Mouse (Mus musculus) lung, postnatal 0 days (tissue): ENCODE measurements around the gene 9930111J21Rik2. TPM values are rescaled to one million over a fixed set of nuclear protein-coding genes. Genes with fewer than 3 reads are reported as not detected.

Experiments
- ATAC-seq: fragments of 200-750 bp; cut with Nextera tagmentation; 2 replicates; pipeline ENCODE4 v1.8.0; 2017; ENCODE audit warnings: moderate library complexity
- DNase-seq: peaks from one replicate; pipeline ENCODE4 v3.0.0-alpha.2; 2016; ENCODE audit warnings: low spot score
- H3K27ac ChIP-seq: fragments of 300-500 bp; sonication (generic); 2 replicates; pipeline ENCODE4 v1.5.1; 2014; ENCODE audit warnings: antibody characterized with exemption, mild to moderate bottlenecking, low read length, mixed read lengths
- H3K27me3 ChIP-seq: fragments of 300-500 bp; sonication (generic); replicated peaks from 2 replicates; pipeline ENCODE4 v1.6.1; 2014; ENCODE audit warnings: low read length, mixed read lengths; ENCODE audit not compliant: insufficient read depth
- H3K36me3 ChIP-seq: fragments of 300-500 bp; sonication (generic); 2 replicates; pipeline ENCODE4 v1.6.1; 2014; ENCODE audit warnings: low read length, mixed read lengths; ENCODE audit not compliant: insufficient read depth
- H3K4me1 ChIP-seq: fragments of 300-500 bp; sonication (generic); 2 replicates; pipeline ENCODE4 v1.6.1; 2014; ENCODE audit warnings: antibody characterized with exemption, low read depth, low read length, mixed read lengths; ENCODE audit not compliant: insufficient read depth
- H3K4me2 ChIP-seq: fragments of 300-500 bp; sonication (generic); replicated peaks from 2 replicates; pipeline ENCODE4 v1.6.1; 2014; ENCODE audit warnings: low read depth, mild to moderate bottlenecking, low read length, moderate library complexity, mixed read lengths
- H3K4me3 ChIP-seq: fragments of 300-500 bp; sonication (generic); 2 replicates; pipeline ENCODE4 v1.5.1; 2014; ENCODE audit warnings: low read depth, low read length
- H3K9ac ChIP-seq: fragments of 300-500 bp; sonication (generic); replicated peaks from 2 replicates; pipeline ENCODE4 v1.6.1; 2014; ENCODE audit warnings: low read depth, mild to moderate bottlenecking
- H3K9me3 ChIP-seq: fragments of 300-500 bp; sonication (generic); 2 replicates; pipeline ENCODE4 v1.6.1; 2016; ENCODE audit warnings: low read length, mixed read lengths
- CTCF ChIP-seq: IDR thresholded peaks from 2 replicates; pipeline ENCODE4 v1.5.1; 2016; ENCODE audit warnings: antibody characterized with exemption, mild to moderate bottlenecking
- EP300 ChIP-seq: IDR thresholded peaks from 2 replicates; pipeline ENCODE4 v1.6.1; 2016; ENCODE audit warnings: antibody characterized with exemption, mild to moderate bottlenecking, control low read depth
- WGBS: fragments of 180-500 bp; shearing (Covaris S2); extraction: QIAGEN DNeasy Blood & Tissue Kit; methylation state at CpG from one replicate; pipeline ENCODE4 v1.1.7; 2014; 5-methylcytosine and 5-hydroxymethylcytosine counted together
- polyA plus RNA-seq: library from polyadenylated mRNA; unstranded; fragments of >200 nt; fragmentation: Nextera tagmentation; extraction: Ambion mirVana; gene quantifications from 2 replicates; pipeline ENCODE4 v1.2.1, GENCODE M21; 2015

9930111J21Rik2 gene
- polyA plus RNA-seq, 1 experiment from 2014 or later: 1.8 TPM

DNA sequence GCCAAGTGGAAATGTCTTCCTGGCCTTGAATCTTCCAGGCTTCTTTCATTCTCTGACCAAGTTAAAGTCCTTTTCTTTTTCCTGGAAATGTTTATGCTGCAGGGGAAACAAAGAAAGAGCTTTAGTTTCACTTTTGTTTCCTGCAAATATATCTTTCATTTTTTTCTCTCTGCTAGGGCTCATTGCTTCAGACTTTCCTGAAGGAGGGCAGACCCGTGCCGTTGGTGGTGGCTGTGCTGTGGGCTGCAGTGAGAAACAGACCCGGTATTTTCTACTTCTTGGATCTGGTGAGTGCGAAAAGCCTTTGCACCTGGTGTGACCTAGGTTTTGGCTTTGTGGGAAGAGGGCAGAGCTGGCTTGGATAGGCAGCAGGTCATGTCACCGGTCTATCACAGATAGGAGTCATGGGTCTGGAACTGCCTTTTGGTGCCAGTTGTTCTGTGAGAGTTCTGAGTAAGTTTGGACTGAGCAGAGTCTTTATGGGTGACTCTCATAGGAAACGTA lies 35.9 kb upstream of the 9930111J21Rik2 start:
- peak overlapping the region; percentile 23; the same call in 1 of the 2 replicates for H3K9ac ChIP-seq
- peaks cover 10% of the 10 kb centered on the region; the same call in 1 of the 2 replicates for H3K4me1 ChIP-seq
- no peaks in the 10 kb centered on the region for H3K27me3 ChIP-seq
- WGBS: 58% methylated on average over 6 of the region's 6 CpGs
- no peaks in the 10 kb centered on the region for H3K36me3 ChIP-seq
- H3K27ac ChIP-seq: peak overlapping the region; percentile 63
- peak overlapping the region; percentile 19; the same call in 1 of the 2 replicates for H3K4me3 ChIP-seq
- DNase-seq (peak; percentile 41), ATAC-seq (no peak)
- no peaks in the 10 kb centered on the region for H3K9me3 ChIP-seq
- peak overlapping the region; percentile 46 for H3K4me2 ChIP-seq
- no peak for TF ChIP-seq CTCF
- TF ChIP-seq EP300: no peak

DNA sequence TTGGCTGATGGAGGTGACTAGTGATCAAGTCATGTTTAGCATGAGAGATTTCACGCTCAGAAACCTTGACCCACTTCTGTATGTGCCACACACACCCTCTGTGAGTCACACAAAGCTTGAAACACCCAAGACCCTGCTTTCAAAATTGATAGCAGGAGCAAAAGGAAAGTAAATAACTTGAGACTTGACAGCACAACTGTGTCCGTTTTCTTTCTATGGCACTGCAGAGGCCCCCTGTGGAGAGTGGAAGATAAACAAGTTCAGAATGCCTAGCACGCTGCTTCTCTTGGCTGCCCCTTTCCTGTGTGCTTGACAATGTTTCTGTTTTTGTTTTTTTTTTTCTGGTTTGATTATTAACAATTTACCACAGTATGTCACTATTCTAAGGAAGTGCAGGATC lies 33.8 kb upstream of the 9930111J21Rik2 start:
- Histone ChIP-seq H3K36me3 (no peaks in the 10 kb centered on the region), H3K4me1 (peaks cover 10% of the 10 kb centered on the region; the same call in 1 of the 2 replicates), H3K9ac (no peak overlapping the region), H3K27me3 (no peaks in the 10 kb centered on the region), H3K4me3 (no peak overlapping the region), H3K4me2 (no peak overlapping the region), H3K27ac (no peak overlapping the region), H3K9me3 (no peaks in the 10 kb centered on the region)
- TF ChIP-seq EP300 (peak; percentile 44; the same call in 1 of the 2 replicates), CTCF (peak; percentile 58)
- ATAC-seq: peak; percentile 44; the same call in 1 of the 2 replicates
- peak; percentile 50 for DNase-seq
- 19% methylated on average over 3 of the region's 3 CpGs for WGBS

DNA sequence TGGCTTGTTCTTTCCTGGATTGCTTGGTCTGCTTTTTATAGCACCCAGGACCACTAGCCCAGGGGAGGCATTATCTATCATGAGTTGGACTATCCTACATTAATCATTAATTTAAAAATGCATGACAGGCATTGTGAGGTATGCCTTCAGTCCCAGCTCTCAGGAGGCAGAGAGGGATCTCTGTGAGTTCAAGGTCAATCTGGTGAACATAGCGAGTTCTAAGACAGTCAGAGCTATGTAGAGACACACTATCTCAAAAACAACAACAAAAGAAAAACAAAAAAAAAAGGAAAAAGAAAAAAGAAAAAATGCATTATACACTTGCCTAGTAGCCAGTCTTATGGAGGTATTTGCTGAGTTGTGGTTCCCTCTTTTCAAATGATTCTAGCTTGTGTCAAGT lies 33.3 kb upstream of the 9930111J21Rik2 start:
- Histone ChIP-seq H3K27me3 (no peaks in the 10 kb centered on the region), H3K4me1 (peaks cover 10% of the 10 kb centered on the region; the same call in 1 of the 2 replicates), H3K36me3 (no peaks in the 10 kb centered on the region), H3K27ac (no peak overlapping the region), H3K9ac (no peak overlapping the region), H3K4me3 (no peak overlapping the region), H3K9me3 (no peaks in the 10 kb centered on the region), H3K4me2 (no peak overlapping the region)
- WGBS: 80% methylated on average over 1 of the region's 1 CpGs
- ATAC-seq: no peak
- DNase-seq: no peak
- TF ChIP-seq CTCF (no peak), EP300 (no peak)

DNA sequence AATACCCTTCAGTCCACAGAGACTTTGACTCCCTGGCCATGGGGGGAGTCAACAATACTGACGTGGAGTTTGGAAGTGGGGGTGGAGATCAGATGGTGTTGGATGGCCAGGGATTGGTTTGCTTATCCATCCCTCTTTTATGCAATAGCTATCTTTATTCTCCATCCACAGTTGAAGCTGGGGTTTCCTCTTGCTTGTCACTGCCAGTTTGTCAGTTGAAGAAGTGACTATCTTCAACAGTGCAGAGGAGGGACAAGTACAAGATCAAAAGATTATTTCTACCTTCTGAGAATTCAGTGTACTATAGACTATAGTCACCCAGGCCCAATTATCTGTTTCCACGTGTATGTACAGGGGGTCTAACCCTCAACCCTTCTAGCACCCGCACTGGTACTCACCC lies 32.8 kb upstream of the 9930111J21Rik2 start:
- H3K9ac ChIP-seq: no peak overlapping the region
- peaks cover 10% of the 10 kb centered on the region; the same call in 1 of the 2 replicates for H3K4me1 ChIP-seq
- H3K4me3 ChIP-seq: no peak overlapping the region
- H3K4me2 ChIP-seq: no peak overlapping the region
- no peak overlapping the region for H3K27ac ChIP-seq
- H3K36me3 ChIP-seq: no peaks in the 10 kb centered on the region
- TF ChIP-seq EP300 (no peak), CTCF (no peak)
- ATAC-seq (no peak), DNase-seq (no peak)
- 79% methylated on average over 3 of the region's 3 CpGs for WGBS
- H3K9me3 ChIP-seq: no peaks in the 10 kb centered on the region
- H3K27me3 ChIP-seq: no peaks in the 10 kb centered on the region

DNA sequence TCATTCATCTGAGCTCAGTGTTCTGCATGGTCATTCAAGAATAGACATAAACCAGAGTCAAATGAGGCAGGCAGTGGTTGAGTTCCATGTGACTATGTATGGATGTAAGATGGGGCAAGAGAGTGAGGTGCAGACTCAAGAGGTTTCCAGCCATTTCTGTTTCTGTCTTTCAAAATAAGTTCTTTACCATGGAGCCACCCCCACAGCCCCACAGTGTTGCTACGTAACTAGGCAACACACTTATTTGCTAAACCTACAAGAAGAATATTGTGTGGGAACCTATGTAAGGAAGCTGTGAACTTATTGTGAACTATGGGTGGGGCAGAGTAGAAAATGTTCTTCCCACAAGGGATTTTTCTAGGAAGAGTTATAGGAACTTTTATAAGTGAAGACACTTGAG lies 32.1 kb upstream of the 9930111J21Rik2 start:
- ATAC-seq: peak; percentile 66
- 78% methylated on average over 1 of the region's 1 CpGs for WGBS
- H3K9me3 ChIP-seq: no peaks in the 10 kb centered on the region
- H3K4me3 ChIP-seq: no peak overlapping the region
- H3K36me3 ChIP-seq: no peaks in the 10 kb centered on the region
- no peak overlapping the region for H3K27ac ChIP-seq
- no peak overlapping the region for H3K4me2 ChIP-seq
- peak; percentile 82 for TF ChIP-seq EP300
- TF ChIP-seq CTCF: no peak
- peak; percentile 60 for DNase-seq
- H3K27me3 ChIP-seq: no peaks in the 10 kb centered on the region
- no peak overlapping the region for H3K9ac ChIP-seq
- peaks cover 7% of the 10 kb centered on the region; the same call in 1 of the 2 replicates for H3K4me1 ChIP-seq

DNA sequence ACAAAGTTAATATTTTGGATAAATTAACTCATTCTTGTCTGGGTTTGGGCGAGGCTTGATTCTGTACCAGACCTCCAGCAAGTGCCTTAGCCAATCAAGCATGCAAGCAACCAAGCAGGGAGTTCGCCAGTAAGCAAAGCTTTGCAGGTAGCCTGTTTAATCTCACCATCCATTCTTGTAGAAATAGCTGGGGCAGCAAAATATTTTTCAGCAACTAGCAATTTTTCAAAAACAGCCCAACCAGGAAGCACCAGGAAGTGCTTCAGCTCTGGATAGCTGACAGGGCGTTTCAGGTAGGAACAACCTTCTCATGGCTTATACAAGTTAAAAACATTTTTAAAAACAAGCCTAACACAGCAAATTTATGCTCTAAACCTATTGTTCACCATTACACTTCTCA lies 30.8 kb upstream of the 9930111J21Rik2 start:
- 81% methylated on average over 3 of the region's 3 CpGs for WGBS
- no peak overlapping the region for H3K9ac ChIP-seq
- H3K4me1 ChIP-seq: peaks cover 3% of the 10 kb centered on the region; the same call in 1 of the 2 replicates
- H3K27me3 ChIP-seq: no peaks in the 10 kb centered on the region
- no peak overlapping the region for H3K4me3 ChIP-seq
- H3K4me2 ChIP-seq: no peak overlapping the region
- ATAC-seq: no peak
- no peak for DNase-seq
- H3K9me3 ChIP-seq: no peaks in the 10 kb centered on the region
- no peak overlapping the region for H3K27ac ChIP-seq
- no peaks in the 10 kb centered on the region for H3K36me3 ChIP-seq
- TF ChIP-seq CTCF: no peak
- no peak for TF ChIP-seq EP300
